Mouse (Mus musculus): ENCODE data around the gene Gfod1. TPM values are rescaled to one million over a fixed set of nuclear protein-coding genes. Genes with fewer than 3 reads are reported as not detected.

The Gfod1 gene
- polyA plus RNA-seq, 1 experiment from 2014 or later, result 0.50 TPM

GRCm38 (mm10) chr13:43286836-43287235 lies 17.1 kb downstream of the Gfod1 start:
- Histone ChIP-seq H3K27ac (ENCODE audit: low read depth, low read length) (no peak overlapping the region), H3K4me1 (replicated peaks; ENCODE audit: control insufficient read depth, insufficient read depth, low read length) (no peaks in the 10 kb centered on the region), H3K36me3 (ENCODE audit: control insufficient read depth, insufficient read depth) (no peaks in the 10 kb centered on the region), H3K4me2 (replicated peaks; ENCODE audit: low read depth) (no peak overlapping the region), H3K27me3 (replicated peaks; ENCODE audit: control insufficient read depth, insufficient read depth, low read length) (no peaks in the 10 kb centered on the region), H3K4me3 (ENCODE audit: low read depth, low read length) (no peak overlapping the region), H3K9me3 (ENCODE audit: control insufficient read depth) (no peaks in the 10 kb centered on the region), H3K9ac (ENCODE audit: low read depth, low read length) (no peak overlapping the region)
- 65% methylated on average over 7 of the region's 7 CpGs for WGBS
- no peak for ATAC-seq
- TF ChIP-seq CTCF (IDR thresholded peaks at IDR 0.05; ENCODE audit: low read depth), result no peak

- TF ChIP-seq CTCF (IDR thresholded peaks at IDR 0.05; ENCODE audit: low read depth), result no peak
- Histone ChIP-seq H3K36me3 (ENCODE audit: control insufficient read depth, insufficient read depth) (no peaks in the 10 kb centered on the region), H3K4me1 (replicated peaks; ENCODE audit: control insufficient read depth, insufficient read depth, low read length) (no peaks in the 10 kb centered on the region), H3K27ac (ENCODE audit: low read depth, low read length) (no peak overlapping the region), H3K9me3 (ENCODE audit: control insufficient read depth) (no peaks in the 10 kb centered on the region), H3K27me3 (replicated peaks; ENCODE audit: control insufficient read depth, insufficient read depth, low read length) (no peaks in the 10 kb centered on the region), H3K4me2 (replicated peaks; ENCODE audit: low read depth) (no peak overlapping the region), H3K9ac (ENCODE audit: low read depth, low read length) (no peak overlapping the region), H3K4me3 (ENCODE audit: low read depth, low read length) (no peak overlapping the region)
- 83% methylated on average over 4 of the region's 4 CpGs for WGBS
- no peak for ATAC-seq
Observed at GRCm38 (mm10) chr13:43284711-43285151, 19.2 kb downstream of the Gfod1 start.

GRCm38 (mm10) chr13:43273906-43274305 lies 30.1 kb downstream of the Gfod1 start:
- Histone ChIP-seq H3K27ac (ENCODE audit: low read depth, low read length) (no peak overlapping the region), H3K27me3 (replicated peaks; ENCODE audit: control insufficient read depth, insufficient read depth, low read length) (no peaks in the 10 kb centered on the region), H3K9ac (ENCODE audit: low read depth, low read length) (no peak overlapping the region), H3K4me1 (replicated peaks; ENCODE audit: control insufficient read depth, insufficient read depth, low read length) (no peaks in the 10 kb centered on the region), H3K4me3 (ENCODE audit: low read depth, low read length) (no peak overlapping the region), H3K4me2 (replicated peaks; ENCODE audit: low read depth) (no peak overlapping the region), H3K36me3 (ENCODE audit: control insufficient read depth, insufficient read depth) (no peaks in the 10 kb centered on the region), H3K9me3 (ENCODE audit: control insufficient read depth) (no peaks in the 10 kb centered on the region)
- WGBS, result 93% methylated on average over 14 of the region's 14 CpGs
- no peak for TF ChIP-seq CTCF (IDR thresholded peaks at IDR 0.05; ENCODE audit: low read depth)
- ATAC-seq, result no peak

GRCm38 (mm10) chr13:43272303-43273135 lies 31.5 kb downstream of the Gfod1 start:
- no peak for TF ChIP-seq CTCF (IDR thresholded peaks at IDR 0.05; ENCODE audit: low read depth)
- Histone ChIP-seq H3K9ac (ENCODE audit: low read depth, low read length) (no peak overlapping the region), H3K4me2 (replicated peaks; ENCODE audit: low read depth) (no peak overlapping the region), H3K36me3 (ENCODE audit: control insufficient read depth, insufficient read depth) (no peaks in the 10 kb centered on the region), H3K27ac (ENCODE audit: low read depth, low read length) (no peak overlapping the region), H3K9me3 (ENCODE audit: control insufficient read depth) (no peaks in the 10 kb centered on the region), H3K4me1 (replicated peaks; ENCODE audit: control insufficient read depth, insufficient read depth, low read length) (no peaks in the 10 kb centered on the region), H3K4me3 (ENCODE audit: low read depth, low read length) (no peak overlapping the region), H3K27me3 (replicated peaks; ENCODE audit: control insufficient read depth, insufficient read depth, low read length) (no peaks in the 10 kb centered on the region)
- 74% methylated on average over 13 of the region's 13 CpGs for WGBS
- ATAC-seq, result no peak

GRCm38 (mm10) chr13:43271481-43271880 lies 32.5 kb downstream of the Gfod1 start:
- no peak overlapping the region for H3K27ac ChIP-seq (ENCODE audit: low read depth, low read length)
- H3K9ac ChIP-seq (ENCODE audit: low read depth, low read length), result no peak overlapping the region
- TF ChIP-seq CTCF (IDR thresholded peaks at IDR 0.05; ENCODE audit: low read depth), result no peak
- H3K4me2 ChIP-seq (replicated peaks; ENCODE audit: low read depth), result no peak overlapping the region
- no peaks in the 10 kb centered on the region for H3K27me3 ChIP-seq (replicated peaks; ENCODE audit: control insufficient read depth, insufficient read depth, low read length)
- H3K4me3 ChIP-seq (ENCODE audit: low read depth, low read length), result no peak overlapping the region
- H3K36me3 ChIP-seq (ENCODE audit: control insufficient read depth, insufficient read depth), result no peaks in the 10 kb centered on the region
- no peaks in the 10 kb centered on the region for H3K4me1 ChIP-seq (replicated peaks; ENCODE audit: control insufficient read depth, insufficient read depth, low read length)
- ATAC-seq, result no peak
- no peaks in the 10 kb centered on the region for H3K9me3 ChIP-seq (ENCODE audit: control insufficient read depth)
- WGBS, result 84% methylated on average over 9 of the region's 9 CpGs

- no peak overlapping the region for H3K4me2 ChIP-seq (replicated peaks; ENCODE audit: low read depth)
- H3K4me3 ChIP-seq (ENCODE audit: low read depth, low read length), result no peak overlapping the region
- H3K27ac ChIP-seq (ENCODE audit: low read depth, low read length), result no peak overlapping the region
- no peak for ATAC-seq
- 81% methylated on average over 10 of the region's 10 CpGs for WGBS
- no peak overlapping the region for H3K9ac ChIP-seq (ENCODE audit: low read depth, low read length)
- H3K9me3 ChIP-seq (ENCODE audit: control insufficient read depth), result no peaks in the 10 kb centered on the region
- H3K4me1 ChIP-seq (replicated peaks; ENCODE audit: control insufficient read depth, insufficient read depth, low read length), result no peaks in the 10 kb centered on the region
- TF ChIP-seq CTCF (IDR thresholded peaks at IDR 0.05; ENCODE audit: low read depth), result no peak
- no peaks in the 10 kb centered on the region for H3K36me3 ChIP-seq (ENCODE audit: control insufficient read depth, insufficient read depth)
- no peaks in the 10 kb centered on the region for H3K27me3 ChIP-seq (replicated peaks; ENCODE audit: control insufficient read depth, insufficient read depth, low read length)
Observed at GRCm38 (mm10) chr13:43270220-43270597, 33.8 kb downstream of the Gfod1 start.
